Mouse (Mus musculus): ENCODE measurements around the gene Apex2.
A peak's percentile ranks its signal among the peaks of the same experiment; 100 is the strongest.
"Not testable (repeated sequence)": the region's sequence is repeated elsewhere in the genome, so short reads cannot be mapped to it uniquely, and the experiment has no call there.

The Apex2 gene

GRCm38 (mm10) chrX:150589696-150590095 is at the start of gene Apex2:
Gene Apex2 (minus strand): TSS chrX:150589868.
- no peak for DNase-seq

GRCm38 (mm10) chrX:150636421-150636820 is 46.8 kb upstream of the Apex2 start:
- DNase-seq = no peak

- DNase-seq = no peak
These were observed 9.2 kb upstream of the Apex2 start for GRCm38 (mm10) chrX:150598882-150599281.

- DNase-seq = no peak
These were observed 5.5 kb upstream of the Apex2 start for GRCm38 (mm10) chrX:150595016-150595760.

GRCm38 (mm10) chrX:150594176-150594575 is 4.5 kb upstream of the Apex2 start:
- no peak for DNase-seq

GRCm38 (mm10) chrX:150593266-150594035 is 3.8 kb upstream of the Apex2 start:
- DNase-seq = no peak

- peak; percentile 84 for DNase-seq
These were observed 1.5 kb downstream of the Apex2 start, which contains the start of gene Pfkfb1 for GRCm38 (mm10) chrX:150588023-150588764. Gene Pfkfb1 (plus strand): TSS chrX:150588229.

- DNase-seq = no peak
These were observed 4.6 kb downstream of the Apex2 start for GRCm38 (mm10) chrX:150585116-150585515.

- DNase-seq = no peak
These were observed 7.7 kb downstream of the Apex2 start for GRCm38 (mm10) chrX:150581921-150582320.

- no peak for DNase-seq
These were observed 24.9 kb downstream of the Apex2 start for GRCm38 (mm10) chrX:150564644-150565357.

- no peak for DNase-seq
These were observed 35.6 kb downstream of the Apex2 start for GRCm38 (mm10) chrX:150554032-150554431.

- no peak for DNase-seq
These were observed 37.7 kb downstream of the Apex2 start for GRCm38 (mm10) chrX:150551986-150552385.

GRCm38 (mm10) chrX:150549639-150550038 is 40.0 kb downstream of the Apex2 start:
- no peak for DNase-seq

GRCm38 (mm10) chrX:150547239-150547638 is 42.4 kb downstream of the Apex2 start, which contains the start of gene Alas2:
Gene Alas2 (plus strand): TSS chrX:150547375.
- no peak for DNase-seq

- no peak for DNase-seq
These were observed 48.0 kb downstream of the Apex2 start for GRCm38 (mm10) chrX:150541684-150542083.

GRCm38 (mm10) chrX:150540111-150540510 is 49.6 kb downstream of the Apex2 start:
- DNase-seq = no peak

- DNase-seq = no peak
These were observed 73.2 kb downstream of the Apex2 start for GRCm38 (mm10) chrX:150516477-150516876.

- no peak for DNase-seq
These were observed 73.7 kb downstream of the Apex2 start for GRCm38 (mm10) chrX:150516015-150516414.

- no peak for DNase-seq
These were observed 75.5 kb downstream of the Apex2 start for GRCm38 (mm10) chrX:150514127-150514526.

GRCm38 (mm10) chrX:150511274-150511673 is 78.4 kb downstream of the Apex2 start:
- no peak for DNase-seq

- DNase-seq = peak; percentile 69
These were observed 79.0 kb downstream of the Apex2 start for GRCm38 (mm10) chrX:150510631-150511030.

GRCm38 (mm10) chrX:150508696-150509095 is 81.0 kb downstream of the Apex2 start:
- no peak for DNase-seq

- not testable (repeated sequence) for DNase-seq
These were observed 101.9 kb downstream of the Apex2 start for GRCm38 (mm10) chrX:150487811-150488210.
